Mouse (Mus musculus): ENCODE results near the gene Kifc5b. TPM values are rescaled to one million over a fixed set of nuclear protein-coding genes. Genes with fewer than 3 reads are reported as not detected.
A peak's percentile ranks its signal among the peaks of the same experiment; 100 is the strongest.

Gene Kifc5b
- polyA plus RNA-seq, 1 experiment = 15.4 TPM

- TF ChIP-seq MYOG (IDR thresholded peaks at IDR 0.05; ENCODE audit: control insufficient read depth in 1 of 3, insufficient read depth in 1 of 3, insufficient read length in 2 of 3, low read depth in 2 of 3) (no peak), TCF3 (IDR thresholded peaks at IDR 0.05; ENCODE audit: insufficient read length, low read depth) (no peak), TCF12 (IDR thresholded peaks at IDR 0.05; ENCODE audit: insufficient read depth, poor library complexity, severe bottlenecking) (no peak), REST (IDR thresholded peaks at IDR 0.05; ENCODE audit: insufficient read depth, insufficient read length) (no peak), E2F4 (IDR thresholded peaks at IDR 0.05; ENCODE audit: insufficient read depth) (no peak), CEBPB (IDR thresholded peaks at IDR 0.05; ENCODE audit: insufficient read depth, poor library complexity, severe bottlenecking) (no peak), SRF (IDR thresholded peaks at IDR 0.05; ENCODE audit: control insufficient read depth, insufficient read length, low read depth) (no peak), POLR2AphosphoS2 (IDR thresholded peaks at IDR 0.05; ENCODE audit: insufficient read length, low read depth) (no peak), USF1 (IDR thresholded peaks at IDR 0.05; ENCODE audit: low read depth) (no peak), MYOD1 (IDR thresholded peaks at IDR 0.05; ENCODE audit: control insufficient read depth in 1 of 3, insufficient read length in 2 of 3, low read depth in 2 of 3) (no peak), POLR2A (IDR thresholded peaks at IDR 0.05; ENCODE audit: insufficient read length, low read depth) (no peak), MAX (IDR thresholded peaks at IDR 0.05; ENCODE audit: low read depth) (no peak)
- no peak overlapping the region for H3K4me2 ChIP-seq (ENCODE audit: low read depth)
- H3K27me3 ChIP-seq (ENCODE audit: control insufficient read depth, insufficient read depth, insufficient read length) = no peaks in the 10 kb centered on the region
- H3K79me2 ChIP-seq (ENCODE audit: control insufficient read depth, insufficient read depth) = no peaks in the 10 kb centered on the region
- no peak overlapping the region for H3ac ChIP-seq (ENCODE audit: control insufficient read depth, insufficient read length)
- no peak overlapping the region for H3K4me3 ChIP-seq
- no peaks in the 10 kb centered on the region for H3K36me3 ChIP-seq (ENCODE audit: control insufficient read depth, insufficient read depth)
Measured at GRCm38 (mm10) chr17:26953201-26953600, 36.3 kb downstream of the Kifc5b start.

GRCm38 (mm10) chr17:26953726-26954125, 36.8 kb downstream of the Kifc5b start:
- H3K27me3 ChIP-seq (ENCODE audit: control insufficient read depth, insufficient read depth, insufficient read length) = no peaks in the 10 kb centered on the region
- peak overlapping the region; percentile 12 for H3K4me2 ChIP-seq (ENCODE audit: low read depth)
- H3ac ChIP-seq (ENCODE audit: control insufficient read depth, insufficient read length) = no peak overlapping the region
- no peaks in the 10 kb centered on the region for H3K36me3 ChIP-seq (ENCODE audit: control insufficient read depth, insufficient read depth)
- H3K4me3 ChIP-seq = no peak overlapping the region
- no peaks in the 10 kb centered on the region for H3K79me2 ChIP-seq (ENCODE audit: control insufficient read depth, insufficient read depth)
- no peak for TF ChIP-seq MYOG (IDR thresholded peaks at IDR 0.05; ENCODE audit: control insufficient read depth in 1 of 3, insufficient read depth in 1 of 3, insufficient read length in 2 of 3, low read depth in 2 of 3)
- TF ChIP-seq E2F4 (IDR thresholded peaks at IDR 0.05; ENCODE audit: insufficient read depth) = no peak
- no peak for TF ChIP-seq USF1 (IDR thresholded peaks at IDR 0.05; ENCODE audit: low read depth)
- no peak for TF ChIP-seq TCF12 (IDR thresholded peaks at IDR 0.05; ENCODE audit: insufficient read depth, poor library complexity, severe bottlenecking)
- TF ChIP-seq REST (IDR thresholded peaks at IDR 0.05; ENCODE audit: insufficient read depth, insufficient read length) = no peak

- H3ac ChIP-seq (ENCODE audit: control insufficient read depth, insufficient read length) = no peak overlapping the region
- no peaks in the 10 kb centered on the region for H3K36me3 ChIP-seq (ENCODE audit: control insufficient read depth, insufficient read depth)
- TF ChIP-seq CEBPB (IDR thresholded peaks at IDR 0.05; ENCODE audit: insufficient read depth, poor library complexity, severe bottlenecking) = no peak
- TF ChIP-seq MAX (IDR thresholded peaks at IDR 0.05; ENCODE audit: low read depth) = no peak
- TF ChIP-seq SRF (IDR thresholded peaks at IDR 0.05; ENCODE audit: control insufficient read depth, insufficient read length, low read depth) = no peak
- TF ChIP-seq MYOD1 (IDR thresholded peaks at IDR 0.05; ENCODE audit: control insufficient read depth in 1 of 3, insufficient read length in 2 of 3, low read depth in 2 of 3) = no peak
- TF ChIP-seq TCF12 (IDR thresholded peaks at IDR 0.05; ENCODE audit: insufficient read depth, poor library complexity, severe bottlenecking) = no peak
- TF ChIP-seq E2F4 (IDR thresholded peaks at IDR 0.05; ENCODE audit: insufficient read depth) = no peak
- no peak for TF ChIP-seq REST (IDR thresholded peaks at IDR 0.05; ENCODE audit: insufficient read depth, insufficient read length)
- TF ChIP-seq MYOG (IDR thresholded peaks at IDR 0.05; ENCODE audit: control insufficient read depth in 1 of 3, insufficient read depth in 1 of 3, insufficient read length in 2 of 3, low read depth in 2 of 3) = no peak
- no peak for TF ChIP-seq POLR2AphosphoS2 (IDR thresholded peaks at IDR 0.05; ENCODE audit: insufficient read length, low read depth)
- no peak for TF ChIP-seq POLR2A (IDR thresholded peaks at IDR 0.05; ENCODE audit: insufficient read length, low read depth)
- no peak for TF ChIP-seq TCF3 (IDR thresholded peaks at IDR 0.05; ENCODE audit: insufficient read length, low read depth)
- no peak for TF ChIP-seq USF1 (IDR thresholded peaks at IDR 0.05; ENCODE audit: low read depth)
- no peaks in the 10 kb centered on the region for H3K79me2 ChIP-seq (ENCODE audit: control insufficient read depth, insufficient read depth)
- H3K4me2 ChIP-seq (ENCODE audit: low read depth) = no peak overlapping the region
- H3K4me3 ChIP-seq = no peak overlapping the region
- no peaks in the 10 kb centered on the region for H3K27me3 ChIP-seq (ENCODE audit: control insufficient read depth, insufficient read depth, insufficient read length)
Measured at GRCm38 (mm10) chr17:26956309-26956708, 39.4 kb downstream of the Kifc5b start.

GRCm38 (mm10) chr17:26956895-26957294, 40.0 kb downstream of the Kifc5b start:
- Histone ChIP-seq H3K4me3 (no peak overlapping the region), H3K36me3 (ENCODE audit: control insufficient read depth, insufficient read depth) (no peaks in the 10 kb centered on the region), H3ac (ENCODE audit: control insufficient read depth, insufficient read length) (no peak overlapping the region), H3K79me2 (ENCODE audit: control insufficient read depth, insufficient read depth) (no peaks in the 10 kb centered on the region), H3K4me2 (ENCODE audit: low read depth) (no peak overlapping the region), H3K27me3 (ENCODE audit: control insufficient read depth, insufficient read depth, insufficient read length) (no peaks in the 10 kb centered on the region)
- TF ChIP-seq POLR2AphosphoS2 (IDR thresholded peaks at IDR 0.05; ENCODE audit: insufficient read length, low read depth) (no peak), MYOG (IDR thresholded peaks at IDR 0.05; ENCODE audit: control insufficient read depth in 1 of 3, insufficient read depth in 1 of 3, insufficient read length in 2 of 3, low read depth in 2 of 3) (no peak), USF1 (IDR thresholded peaks at IDR 0.05; ENCODE audit: low read depth) (no peak), MAX (IDR thresholded peaks at IDR 0.05; ENCODE audit: low read depth) (no peak), E2F4 (IDR thresholded peaks at IDR 0.05; ENCODE audit: insufficient read depth) (no peak), TCF3 (IDR thresholded peaks at IDR 0.05; ENCODE audit: insufficient read length, low read depth) (no peak), SRF (IDR thresholded peaks at IDR 0.05; ENCODE audit: control insufficient read depth, insufficient read length, low read depth) (no peak)

- no peak overlapping the region for H3K4me3 ChIP-seq
- no peak overlapping the region for H3ac ChIP-seq (ENCODE audit: control insufficient read depth, insufficient read length)
- H3K27me3 ChIP-seq (ENCODE audit: control insufficient read depth, insufficient read depth, insufficient read length) = no peaks in the 10 kb centered on the region
- H3K4me2 ChIP-seq (ENCODE audit: low read depth) = no peak overlapping the region
- H3K79me2 ChIP-seq (ENCODE audit: control insufficient read depth, insufficient read depth) = no peaks in the 10 kb centered on the region
- no peaks in the 10 kb centered on the region for H3K36me3 ChIP-seq (ENCODE audit: control insufficient read depth, insufficient read depth)
- no peak for TF ChIP-seq USF1 (IDR thresholded peaks at IDR 0.05; ENCODE audit: low read depth)
- TF ChIP-seq POLR2AphosphoS2 (IDR thresholded peaks at IDR 0.05; ENCODE audit: insufficient read length, low read depth) = no peak
- TF ChIP-seq MYOD1 (IDR thresholded peaks at IDR 0.05; ENCODE audit: control insufficient read depth in 1 of 3, insufficient read length in 2 of 3, low read depth in 2 of 3) = no peak
- TF ChIP-seq TCF3 (IDR thresholded peaks at IDR 0.05; ENCODE audit: insufficient read length, low read depth) = no peak
- TF ChIP-seq MYOG (IDR thresholded peaks at IDR 0.05; ENCODE audit: control insufficient read depth in 1 of 3, insufficient read depth in 1 of 3, insufficient read length in 2 of 3, low read depth in 2 of 3) = no peak
- TF ChIP-seq MAX (IDR thresholded peaks at IDR 0.05; ENCODE audit: low read depth) = no peak
- TF ChIP-seq POLR2A (IDR thresholded peaks at IDR 0.05; ENCODE audit: insufficient read length, low read depth) = no peak
- no peak for TF ChIP-seq CEBPB (IDR thresholded peaks at IDR 0.05; ENCODE audit: insufficient read depth, poor library complexity, severe bottlenecking)
- no peak for TF ChIP-seq TCF12 (IDR thresholded peaks at IDR 0.05; ENCODE audit: insufficient read depth, poor library complexity, severe bottlenecking)
Measured at GRCm38 (mm10) chr17:26957872-26958271, 41.0 kb downstream of the Kifc5b start.
